Mouse (Mus musculus) mature B cell (primary cell): ENCODE measurements around the gene Slco3a1.
"Not testable (repeated sequence)": the region's sequence is repeated elsewhere in the genome, so short reads cannot be mapped to it uniquely, and the experiment has no call there.

ENCODE experiments used
- in situ Hi-C: fragments of 300-500 bp; cut with MboI; formaldehyde crosslinking; loops from 2 replicates; pipeline ENCODE4 v1.14.3; 2019

Gene Slco3a1

GRCm38 (mm10) chr7:74429252-74429651 lies 125.3 kb downstream of the Slco3a1 start:
- in situ Hi-C loops = no loop called here

GRCm38 (mm10) chr7:74427135-74427534 lies 127.4 kb downstream of the Slco3a1 start:
- in situ Hi-C loops = no loop called here

GRCm38 (mm10) chr7:74425941-74426340 lies 128.6 kb downstream of the Slco3a1 start:
- in situ Hi-C loops = no loop called here

GRCm38 (mm10) chr7:74423928-74424850 lies 130.4 kb downstream of the Slco3a1 start:
- in situ Hi-C loops = no loop called here

GRCm38 (mm10) chr7:74423316-74423715 lies 131.3 kb downstream of the Slco3a1 start:
- in situ Hi-C loops = no loop called here

GRCm38 (mm10) chr7:74422731-74423130 lies 131.8 kb downstream of the Slco3a1 start:
- in situ Hi-C loops = no loop called here

- in situ Hi-C loops = no loop called here
Measured at GRCm38 (mm10) chr7:74422002-74422401, 132.6 kb downstream of the Slco3a1 start.

- in situ Hi-C loops = no loop called here
Measured at GRCm38 (mm10) chr7:74421591-74421990, 133.0 kb downstream of the Slco3a1 start.

GRCm38 (mm10) chr7:74419706-74420105 lies 134.9 kb downstream of the Slco3a1 start:
- in situ Hi-C loops = no loop called here

- in situ Hi-C loops = no loop called here
Measured at GRCm38 (mm10) chr7:74417009-74417408, 137.6 kb downstream of the Slco3a1 start.

- in situ Hi-C loops = no loop called here
Measured at GRCm38 (mm10) chr7:74415241-74415640, 139.3 kb downstream of the Slco3a1 start.

- in situ Hi-C loops = no loop called here
Measured at GRCm38 (mm10) chr7:74413738-74414716, 140.6 kb downstream of the Slco3a1 start.

- in situ Hi-C loops = no loop called here
Measured at GRCm38 (mm10) chr7:74408601-74409323, 145.8 kb downstream of the Slco3a1 start.

- in situ Hi-C loops = not testable (repeated sequence)
Measured at GRCm38 (mm10) chr7:74407851-74408250, 146.7 kb downstream of the Slco3a1 start.

- in situ Hi-C loops = no loop called here
Measured at GRCm38 (mm10) chr7:74399729-74400128, 154.9 kb downstream of the Slco3a1 start.

- in situ Hi-C loops = no loop called here
Measured at GRCm38 (mm10) chr7:74399154-74399553, 155.4 kb downstream of the Slco3a1 start.

- in situ Hi-C loops = no loop called here
Measured at GRCm38 (mm10) chr7:74398326-74398725, 156.3 kb downstream of the Slco3a1 start.

- in situ Hi-C loops = no loop called here
Measured at GRCm38 (mm10) chr7:74391451-74391873, 163.1 kb downstream of the Slco3a1 start.

- in situ Hi-C loops = no loop called here
Measured at GRCm38 (mm10) chr7:74389570-74389969, 165.0 kb downstream of the Slco3a1 start.

GRCm38 (mm10) chr7:74386257-74386656 lies 168.3 kb downstream of the Slco3a1 start:
- in situ Hi-C loops = no loop called here

- in situ Hi-C loops = no loop called here
Measured at GRCm38 (mm10) chr7:74383040-74383666, 171.4 kb downstream of the Slco3a1 start.
